Mouse (Mus musculus) heart, postnatal 0 days (tissue): ENCODE data around the gene Dync1li2.

Experiments used
- CTCF ChIP-seq: IDR thresholded peaks from 2 replicates; pipeline ENCODE4 v1.5.1; 2016; ENCODE audit warnings: antibody characterized with exemption, control low read depth, low read depth
- EP300 ChIP-seq: IDR thresholded peaks from 2 replicates; pipeline ENCODE4 v1.6.1; 2016; ENCODE audit warnings: antibody characterized with exemption, low read depth

DNA sequence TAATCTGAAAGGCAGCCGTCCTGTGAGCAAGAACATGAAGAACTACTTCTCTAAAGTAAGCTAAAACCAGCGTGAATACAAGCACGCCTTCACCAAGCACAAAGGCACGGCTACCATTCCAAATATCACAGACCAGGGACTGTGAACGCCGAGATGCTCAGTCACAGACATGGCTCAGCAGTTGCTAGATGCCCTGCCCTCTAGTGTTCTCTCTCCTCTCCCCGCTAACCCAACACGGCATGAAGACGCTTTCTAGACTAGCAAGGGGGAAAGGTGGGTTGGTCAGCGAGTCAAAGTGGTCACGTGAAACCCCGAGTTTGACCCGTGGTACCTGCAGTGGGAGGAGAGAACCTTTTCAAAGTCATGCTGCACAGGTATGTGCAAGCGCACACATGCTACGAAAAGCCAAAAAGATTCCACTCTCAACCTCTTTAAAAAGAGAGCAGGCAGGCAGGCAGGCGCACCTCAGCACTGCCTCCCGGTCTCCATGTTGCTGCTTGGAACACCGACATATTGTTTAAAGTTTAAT, 8.0 kb downstream of the Dync1li2 start:
- peak; percentile 10; the same call in 1 of the 2 replicates for TF ChIP-seq CTCF
- no peak for TF ChIP-seq EP300
